Mouse (Mus musculus) kidney, adult 18-20 months (tissue): ENCODE measurements around the gene Pdia4.
"Not testable (repeated sequence)": the region's sequence is repeated elsewhere in the genome, so short reads cannot be mapped to it uniquely, and the experiment has no call there.

Experiments
- DNase-seq: peaks from one replicate; pipeline ENCODE4 v3.0.0; 2021

Gene Pdia4

GRCm38 (mm10) chr6:47810181-47810580 is 3.0 kb downstream of the Pdia4 start:
- DNase-seq = no peak

DNA sequence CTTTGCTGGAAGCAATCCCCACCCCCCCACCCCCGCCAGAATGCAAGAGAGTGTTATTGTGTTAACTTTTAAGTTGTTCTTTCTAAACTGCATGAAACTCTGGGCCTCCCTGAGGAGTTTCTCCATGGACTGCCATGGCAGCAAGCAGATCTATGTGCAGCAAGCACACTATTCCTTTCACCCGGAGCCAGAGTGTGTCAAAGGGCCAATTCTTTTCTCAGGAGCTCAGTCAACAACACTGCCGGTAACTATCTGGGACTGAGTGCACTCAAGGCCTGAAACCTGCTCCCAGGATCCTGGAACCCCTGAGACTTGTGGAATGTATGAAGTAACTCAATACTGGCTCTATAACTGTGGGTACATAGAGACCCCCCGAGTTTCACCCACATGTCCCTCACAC is 4.2 kb downstream of the Pdia4 start:
- no peak for DNase-seq

DNA sequence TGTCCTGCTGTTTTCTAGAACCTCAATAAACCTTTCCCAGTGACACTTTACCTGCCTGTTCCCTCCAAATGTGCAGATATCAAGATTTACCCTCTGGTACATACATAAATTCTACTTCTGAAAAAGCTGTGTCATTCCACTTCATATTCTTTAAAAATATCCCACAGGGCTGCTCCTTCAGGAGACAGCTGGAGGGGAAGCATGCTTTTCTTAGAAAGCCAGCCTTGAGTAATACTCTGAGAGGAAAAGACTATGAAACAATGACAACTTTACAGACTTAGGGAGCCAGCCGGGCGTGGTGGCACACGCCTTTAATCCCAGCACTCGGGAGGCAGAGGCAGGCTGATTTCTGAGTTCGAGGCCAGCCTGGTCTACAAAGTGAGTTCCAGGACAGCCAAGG is 4.7 kb downstream of the Pdia4 start:
- DNase-seq = no peak

DNA sequence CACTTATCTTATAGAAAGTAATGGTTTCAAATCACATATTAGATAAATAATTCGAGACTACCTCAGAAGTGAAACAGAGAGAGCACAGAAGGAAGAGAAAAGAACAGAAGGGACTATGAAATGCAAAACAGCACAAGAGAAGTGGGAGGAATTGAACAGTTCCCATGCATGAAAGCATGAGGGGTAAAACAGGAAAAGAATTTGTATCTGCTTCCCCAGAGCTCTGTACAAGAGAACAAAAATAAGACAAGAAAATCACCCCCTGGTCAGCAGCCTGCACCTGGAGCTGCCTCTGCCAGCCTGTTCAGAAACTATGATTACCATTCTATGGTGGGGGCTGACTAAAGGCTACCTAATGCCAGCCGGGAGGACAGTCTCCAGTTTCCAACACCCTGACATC is 5.8 kb downstream of the Pdia4 start:
- DNase-seq = no peak

DNA sequence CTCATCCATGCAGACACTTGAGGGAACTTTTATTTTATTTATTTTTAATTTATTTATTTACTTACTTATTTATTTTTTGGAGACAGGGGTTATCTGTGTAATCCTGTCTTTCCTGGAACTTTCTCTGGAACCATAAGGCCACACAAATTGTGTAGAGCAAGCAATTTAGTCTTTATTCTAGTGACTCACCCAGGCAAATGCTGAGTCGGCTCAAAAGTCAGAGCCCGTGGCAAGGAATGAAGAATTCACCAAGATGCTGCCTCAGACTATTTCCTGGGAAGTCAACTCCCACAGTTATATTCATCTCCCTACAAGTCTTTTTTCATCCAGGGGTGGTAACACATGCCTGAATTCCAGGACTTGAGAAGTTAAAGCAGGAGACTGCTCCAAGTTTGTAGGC is 7.7 kb downstream of the Pdia4 start:
- no peak for DNase-seq

DNA sequence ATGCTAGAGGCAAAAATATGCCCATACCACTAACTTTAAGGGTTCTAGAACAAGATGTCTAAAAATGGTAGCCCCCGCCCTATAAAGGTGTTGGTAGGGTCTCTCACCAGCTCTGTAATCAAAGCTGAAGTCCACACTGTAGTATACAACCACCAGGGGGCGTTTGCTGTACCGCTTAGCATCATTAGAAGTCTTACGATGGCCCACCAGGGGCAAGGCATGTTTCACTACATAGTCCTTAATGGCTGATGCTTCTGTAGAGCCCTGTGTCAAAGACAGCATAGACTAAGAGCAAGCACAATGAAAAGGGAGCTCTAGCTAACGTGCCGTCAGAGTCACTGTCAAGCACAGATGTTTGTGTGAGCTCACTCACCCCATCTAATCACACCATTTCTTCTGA is 14.2 kb downstream of the Pdia4 start:
- peak; percentile 53 for DNase-seq

GRCm38 (mm10) chr6:47794106-47794830 is 19.0 kb downstream of the Pdia4 start:
- DNase-seq = peak; percentile 45

- no peak for DNase-seq
Measured at GRCm38 (mm10) chr6:47793284-47793683, 19.9 kb downstream of the Pdia4 start.

GRCm38 (mm10) chr6:47792533-47792932 is 20.7 kb downstream of the Pdia4 start:
- no peak for DNase-seq

DNA sequence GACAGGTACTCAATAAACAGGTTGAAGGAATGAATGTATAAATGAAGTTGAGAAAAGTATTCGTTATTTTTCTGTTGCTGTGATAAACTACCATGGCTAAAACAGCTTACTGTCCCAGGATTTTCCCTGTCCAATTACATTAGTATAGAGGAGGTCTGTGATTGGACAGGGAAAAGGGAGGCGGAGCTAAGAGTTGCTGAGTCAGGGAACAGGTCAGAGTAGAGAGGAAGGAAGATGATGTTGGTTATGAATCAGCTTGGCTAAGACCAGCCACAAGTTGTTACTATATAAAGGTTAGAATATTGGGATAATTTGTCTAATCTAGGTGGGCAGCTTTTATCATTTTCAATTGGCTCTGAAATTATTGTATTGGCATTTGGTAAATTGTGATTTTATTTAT is 22.5 kb downstream of the Pdia4 start:
- peak; percentile 31 for DNase-seq

DNA sequence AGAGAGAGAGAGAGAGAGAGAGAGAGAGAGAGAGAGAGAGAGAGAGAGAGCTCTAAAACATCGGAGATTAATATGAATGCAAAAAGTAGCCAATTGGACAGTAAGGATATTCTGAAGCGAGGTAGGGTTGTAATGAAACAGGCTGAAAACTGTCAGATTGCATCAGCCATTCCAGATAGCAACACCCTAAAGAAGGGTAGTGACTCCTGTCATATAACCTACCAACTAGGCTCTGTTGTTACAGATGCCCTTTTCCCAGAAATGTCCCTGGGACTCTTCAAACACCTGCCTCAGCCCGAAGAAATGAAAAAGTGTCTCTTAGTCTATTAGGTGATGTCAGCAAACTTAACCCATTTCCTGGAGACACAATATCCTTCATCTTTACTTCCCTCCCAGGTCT is 24.4 kb downstream of the Pdia4 start:
- no peak for DNase-seq

- DNase-seq = peak; percentile 87
Measured at GRCm38 (mm10) chr6:47787941-47788736, 25.1 kb downstream of the Pdia4 start.

DNA sequence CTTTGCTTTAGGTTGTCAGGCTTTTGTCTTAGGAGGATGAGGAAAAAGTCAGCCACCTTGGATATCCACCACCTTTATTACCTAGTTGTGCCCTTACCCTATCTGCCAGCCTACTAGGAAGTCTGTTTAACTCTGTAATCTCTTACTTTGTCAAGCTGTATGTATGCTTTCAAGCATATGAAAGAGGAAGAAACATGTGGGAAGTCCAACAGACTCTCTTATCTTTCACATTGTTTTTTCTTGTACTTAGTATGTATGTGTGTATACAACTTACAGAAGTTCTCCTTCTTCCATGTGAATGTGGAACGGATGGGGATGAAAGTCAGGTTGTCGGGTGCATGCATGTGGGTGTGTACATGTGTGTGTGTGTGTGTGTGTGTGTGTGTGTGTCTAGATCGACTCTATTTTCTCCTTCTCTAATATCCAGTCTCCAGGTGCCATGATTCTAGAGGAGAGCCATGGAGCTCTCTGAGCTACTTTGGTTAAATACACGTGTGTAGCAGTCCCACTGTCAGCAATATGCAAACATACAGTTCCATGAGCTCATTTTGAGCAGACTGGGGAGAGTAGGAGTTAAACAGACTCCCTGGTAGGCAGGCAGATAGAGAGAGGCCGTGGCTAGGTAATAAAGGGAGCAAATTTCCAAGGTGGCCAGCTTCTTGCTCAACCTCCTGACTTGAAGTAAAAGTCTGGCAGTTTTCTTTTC is 28.4 kb downstream of the Pdia4 start:
- no peak for DNase-seq

DNA sequence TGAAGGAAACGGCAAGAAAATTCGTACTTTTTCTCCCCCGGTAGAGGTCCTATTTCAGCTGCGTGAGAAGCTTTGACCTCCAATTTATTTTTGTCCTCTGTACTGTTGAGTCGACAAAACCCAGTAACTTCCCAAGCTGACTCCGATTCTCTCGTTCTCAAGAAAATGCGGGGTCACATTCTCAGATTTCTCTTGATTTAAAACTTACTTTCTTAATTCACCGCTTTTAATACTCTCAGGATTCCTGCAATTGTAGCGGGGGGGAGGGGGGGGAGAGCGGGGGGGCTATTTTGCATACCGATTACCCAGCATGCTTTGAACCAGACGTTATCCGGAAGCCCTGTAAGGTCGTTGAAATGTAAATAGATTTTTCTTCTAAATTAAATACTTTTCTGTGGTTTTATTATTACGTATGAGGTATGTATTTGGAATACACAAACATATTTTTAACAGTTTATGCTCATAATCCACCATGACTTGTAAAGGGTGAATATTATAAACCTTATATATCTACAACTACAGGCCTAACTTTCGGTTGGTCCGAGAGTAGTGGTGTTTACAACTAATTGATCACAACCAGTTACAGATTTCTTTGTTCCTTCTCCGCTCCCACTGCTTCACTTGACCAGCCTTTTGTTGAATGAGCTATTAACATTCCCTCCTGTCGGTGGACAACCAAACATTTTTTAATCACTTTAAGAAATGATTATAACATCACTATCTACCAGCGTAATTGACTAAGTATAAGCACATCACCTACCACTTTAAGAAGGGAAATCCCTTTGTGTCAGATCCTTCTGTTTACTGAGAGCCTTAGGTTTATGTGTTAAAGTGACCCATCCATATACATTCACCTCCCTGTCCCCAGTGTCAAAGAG is 31.9 kb downstream of the Pdia4 start:
- DNase-seq = peak; percentile 47

- DNase-seq = no peak
Measured at GRCm38 (mm10) chr6:47780576-47781013, 32.6 kb downstream of the Pdia4 start.

- DNase-seq = not testable (repeated sequence)
Measured at GRCm38 (mm10) chr6:47771760-47772159, 41.5 kb downstream of the Pdia4 start.

GRCm38 (mm10) chr6:47771113-47771512 is 42.1 kb downstream of the Pdia4 start:
- DNase-seq = not testable (repeated sequence)

- DNase-seq = not testable (repeated sequence)
Measured at GRCm38 (mm10) chr6:47769861-47770260, 43.4 kb downstream of the Pdia4 start.

DNA sequence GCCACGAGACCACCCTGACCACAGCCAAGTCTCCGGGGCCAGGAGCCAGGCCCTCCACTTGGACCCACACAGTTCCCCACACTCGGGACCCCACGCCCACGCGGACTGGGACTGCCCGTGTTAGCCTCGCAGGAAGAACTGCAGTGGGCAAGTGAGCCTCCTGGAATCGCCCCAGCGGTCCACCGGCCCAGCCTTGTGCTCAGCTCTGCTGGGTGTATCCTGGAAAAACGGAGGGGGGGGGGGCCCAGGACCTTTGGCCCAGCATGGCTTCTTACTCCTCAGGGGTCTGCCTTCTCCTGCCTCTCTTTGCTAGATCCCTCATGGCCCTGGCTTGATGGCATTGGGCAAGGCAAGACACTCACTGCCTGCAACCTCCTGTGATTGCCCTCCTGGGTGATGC is 44.7 kb downstream of the Pdia4 start:
- not testable (repeated sequence) for DNase-seq

- DNase-seq = not testable (repeated sequence)
Measured at GRCm38 (mm10) chr6:47767355-47767754, 45.9 kb downstream of the Pdia4 start.

DNA sequence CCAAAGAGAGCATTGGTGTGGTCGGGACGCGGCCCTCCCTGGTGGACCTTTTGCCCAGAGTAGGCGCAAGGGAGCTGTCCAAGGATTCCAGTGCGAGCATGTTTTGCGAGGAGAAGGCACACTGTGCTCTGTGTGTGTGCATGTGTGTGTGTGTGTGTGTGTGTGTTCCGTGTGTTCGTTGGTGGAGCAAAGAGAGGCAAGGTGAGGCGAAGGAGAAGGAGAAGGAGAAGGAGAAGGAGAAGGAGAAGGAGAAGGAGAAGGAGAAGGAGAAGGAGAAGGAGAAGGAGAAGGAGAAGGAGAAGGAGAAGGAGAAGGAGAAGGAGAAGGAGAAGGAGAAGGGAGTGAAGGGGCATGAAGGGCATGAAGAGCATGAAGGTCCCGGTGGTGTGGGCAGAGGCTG is 50.5 kb downstream of the Pdia4 start:
- not testable (repeated sequence) for DNase-seq

- not testable (repeated sequence) for DNase-seq
Measured at GRCm38 (mm10) chr6:47759406-47759805, 53.8 kb downstream of the Pdia4 start.

DNA sequence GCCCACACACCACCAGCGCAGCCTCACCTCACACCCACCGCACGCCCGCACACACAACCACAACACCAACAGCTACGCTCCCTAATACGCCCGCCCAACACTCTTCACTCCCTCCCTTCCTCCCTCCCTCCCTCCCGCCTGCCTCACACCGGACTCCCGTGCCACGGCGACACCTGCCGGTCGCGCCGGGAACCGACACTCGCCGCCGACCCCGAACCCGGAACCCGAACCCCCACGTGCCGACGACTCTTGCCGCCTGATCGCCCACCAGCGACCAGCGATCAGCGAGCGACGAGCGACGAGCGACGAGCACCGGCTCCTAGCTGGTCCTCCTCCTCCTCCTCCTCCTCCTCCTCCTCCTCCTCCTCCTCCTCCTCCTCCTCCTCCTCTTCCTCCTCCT is 55.4 kb downstream of the Pdia4 start:
- peak; percentile 76 for DNase-seq
